Mouse (Mus musculus) bone marrow, adult 2 months (tissue): ENCODE results near the gene Phf21b. TPM values are rescaled to one million over a fixed set of nuclear protein-coding genes. Genes with fewer than 3 reads are reported as not detected.
A peak's percentile ranks its signal among the peaks of the same experiment; 100 is the strongest.
"Not testable (repeated sequence)": the region's sequence is repeated elsewhere in the genome, so short reads cannot be mapped to it uniquely, and the experiment has no call there.

Source experiments
- H3K27ac ChIP-seq: fragments of 200-500 bp; 2 replicates; pipeline ENCODE4 v1.5.1; 2012; ENCODE audit warnings: low read depth, mild to moderate bottlenecking, control low read depth, inconsistent platforms, low read length; ENCODE audit not compliant: control insufficient read depth, poor library complexity, insufficient read depth
- H3K4me1 ChIP-seq: fragments of 200-500 bp; 2 replicates; pipeline ENCODE4 v1.6.1; 2011; ENCODE audit warnings: low read length; ENCODE audit not compliant: control insufficient read depth, insufficient read depth
- H3K4me3 ChIP-seq: fragments of 200-500 bp; replicated peaks from 2 replicates; pipeline ENCODE3; 2011; ENCODE audit warnings: mild to moderate bottlenecking, low read depth, low read length, control low read depth; ENCODE audit not compliant: control insufficient read depth
- CTCF ChIP-seq: fragments of 200-500 bp; IDR thresholded peaks from 2 replicates; pipeline ENCODE4 v1.5.1; 2011; ENCODE audit warnings: low read length, control low read depth; ENCODE audit not compliant: control insufficient read depth, insufficient read depth
- POLR2A ChIP-seq: fragments of 200-500 bp; IDR thresholded peaks from 2 replicates; pipeline ENCODE4 v1.6.1; 2011; ENCODE audit warnings: low read depth, mild to moderate bottlenecking, control low read depth, low read length, borderline replicate concordance; ENCODE audit not compliant: control insufficient read depth
- WGBS: fragments of 180-500 bp; shearing (Covaris S2); methylation state at CpG from one replicate; pipeline ENCODE4 v1.1.7; 2018; 5-methylcytosine and 5-hydroxymethylcytosine counted together
- polyA plus RNA-seq: library from polyadenylated mRNA; stranded (reverse); fragments of >200 nt; gene quantifications from 2 replicates; pipeline ENCODE4 v1.2.4, GENCODE M21; 2011; ENCODE audit warnings: low replicate concordance; ENCODE audit not compliant: missing spikeins, insufficient read depth, insufficient read length

Gene Phf21b
- polyA plus RNA-seq, 1 experiment, result 9.5 TPM

DNA sequence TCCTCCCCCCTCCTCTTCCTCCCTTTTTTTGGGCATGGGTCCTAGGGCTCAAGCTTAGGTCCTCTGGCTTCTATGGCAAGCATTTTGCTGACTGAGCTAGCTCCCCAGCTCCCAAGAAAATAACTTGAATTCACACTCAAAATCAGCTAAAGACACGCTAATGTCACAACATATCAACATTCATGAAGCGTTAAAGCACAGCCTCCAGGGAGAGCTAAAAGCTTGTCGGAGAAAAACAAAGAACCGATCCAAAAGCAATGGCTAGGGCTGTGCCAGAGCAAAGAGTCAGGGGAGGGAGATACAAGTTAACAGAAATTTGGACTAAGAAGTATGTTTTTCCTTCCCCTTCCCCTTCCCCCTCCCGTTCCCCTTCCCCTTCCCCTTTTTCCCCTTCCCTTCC, 77.3 kb downstream of the Phf21b start:
- WGBS, result 51% methylated on average over 5 of the region's 5 CpGs
- H3K4me3 ChIP-seq, result no peak overlapping the region

DNA sequence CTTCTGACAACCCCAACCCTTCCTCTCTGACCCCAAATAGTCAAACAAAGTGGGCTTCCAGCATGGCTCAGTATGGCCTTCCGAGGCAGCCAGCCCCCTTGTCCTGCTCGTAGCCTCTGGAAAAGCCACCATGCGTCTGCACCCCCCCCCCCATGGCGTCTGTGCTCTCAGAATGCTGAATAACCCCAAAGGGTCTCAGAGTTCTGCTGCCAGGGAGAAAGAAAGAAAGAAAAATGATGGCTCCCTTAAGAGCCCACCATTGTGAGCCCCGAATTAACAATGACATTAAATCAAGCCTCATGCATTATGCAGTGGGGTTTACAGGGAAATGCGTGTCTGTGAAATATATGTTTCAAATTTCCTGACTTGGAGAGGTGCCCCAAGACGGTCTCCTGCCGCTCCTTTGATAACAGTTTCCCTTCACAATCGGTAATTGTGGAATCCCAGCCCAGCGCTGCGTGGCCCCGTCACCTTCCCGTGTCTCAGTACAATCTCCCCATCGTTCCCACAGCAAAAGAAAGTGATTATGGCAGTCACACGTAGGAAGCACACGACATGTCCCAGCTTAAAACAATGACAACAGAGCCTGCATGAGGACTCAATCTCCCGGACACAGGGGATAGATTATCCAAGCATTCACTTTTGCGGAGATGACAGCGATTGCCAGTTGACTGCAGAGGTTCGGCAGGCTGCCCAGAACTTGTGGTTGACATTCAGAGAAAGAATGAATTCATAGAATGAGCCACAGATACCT, 80.3 kb downstream of the Phf21b start:
- no peak overlapping the region for H3K27ac ChIP-seq
- H3K4me3 ChIP-seq, result no peak overlapping the region
- TF ChIP-seq POLR2A (no peak), CTCF (no peak)
- WGBS, result 74% methylated on average over 20 of the region's 20 CpGs
- no peaks in the 10 kb centered on the region for H3K4me1 ChIP-seq

More for the DNA sequence above, 77.3 kb downstream of the Phf21b start:
- no peak overlapping the region for H3K27ac ChIP-seq
- no peak for TF ChIP-seq POLR2A
- H3K4me1 ChIP-seq, result no peaks in the 10 kb centered on the region

- no peaks in the 10 kb centered on the region for H3K4me1 ChIP-seq
- TF ChIP-seq CTCF (0 out of 2 replicates have a peak, but pooled peaks have one; percentile 8), POLR2A (no peak)
- 66% methylated on average over 21 of the region's 21 CpGs for WGBS
- no peak overlapping the region for H3K27ac ChIP-seq
- H3K4me3 ChIP-seq, result no peak overlapping the region
These were observed 83.4 kb downstream of the Phf21b start for GRCm38 (mm10) chr15:84772191-84773111.

- Histone ChIP-seq H3K27ac (no peak overlapping the region), H3K4me1 (no peaks in the 10 kb centered on the region), H3K4me3 (no peak overlapping the region)
- 84% methylated on average over 11 of the region's 11 CpGs for WGBS
- TF ChIP-seq POLR2A, result no peak
- no peak for TF ChIP-seq CTCF
These were observed 86.1 kb downstream of the Phf21b start for GRCm38 (mm10) chr15:84769641-84770341.

DNA sequence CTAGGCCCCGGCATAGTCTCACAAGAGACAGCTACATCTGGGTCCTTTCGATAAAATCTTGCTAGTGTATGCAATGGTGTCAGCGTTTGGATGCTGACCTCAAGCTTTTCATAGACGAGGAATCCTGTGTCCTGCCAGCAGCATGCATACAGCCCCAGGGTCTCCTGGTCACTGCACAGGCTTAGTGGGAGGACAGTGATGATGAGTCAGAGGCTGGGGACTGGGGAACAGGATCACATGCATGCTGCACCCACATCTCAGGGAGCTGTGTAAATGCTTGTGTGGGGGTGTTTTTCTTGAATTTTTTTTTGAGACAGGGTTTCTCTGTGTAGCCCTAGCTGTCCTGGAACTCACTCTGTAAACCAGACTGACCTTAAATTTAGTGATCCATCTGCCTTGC, 87.3 kb downstream of the Phf21b start:
- H3K4me1 ChIP-seq, H3K27ac ChIP-seq, H3K4me3 ChIP-seq: not testable (repeated sequence)
- 84% methylated on average over 4 of the region's 4 CpGs for WGBS

DNA sequence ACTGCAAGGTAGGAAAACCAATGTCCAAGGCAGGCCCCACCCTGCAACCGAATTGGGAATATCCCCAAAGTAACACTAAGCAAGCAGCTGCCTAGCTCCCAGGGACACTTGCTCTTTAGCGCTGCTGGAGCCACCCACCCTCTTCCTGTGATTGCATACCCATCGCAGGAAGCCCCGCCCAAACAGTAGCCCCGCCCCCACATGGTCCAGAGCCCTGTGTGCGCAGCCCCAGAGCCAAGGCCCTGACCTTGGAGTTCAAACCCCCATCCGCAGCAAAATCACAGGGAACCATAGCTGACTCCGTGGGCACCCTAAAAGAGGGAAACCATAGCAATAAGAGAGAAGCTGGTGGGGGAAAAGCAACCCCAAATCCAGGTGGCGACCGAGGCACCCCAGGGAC, 89.2 kb downstream of the Phf21b start:
- no peak for TF ChIP-seq CTCF
- no peak for TF ChIP-seq POLR2A
- Histone ChIP-seq H3K4me3 (no peak overlapping the region), H3K4me1 (no peaks in the 10 kb centered on the region), H3K27ac (no peak overlapping the region)
- WGBS, result 51% methylated on average over 10 of the region's 10 CpGs

DNA sequence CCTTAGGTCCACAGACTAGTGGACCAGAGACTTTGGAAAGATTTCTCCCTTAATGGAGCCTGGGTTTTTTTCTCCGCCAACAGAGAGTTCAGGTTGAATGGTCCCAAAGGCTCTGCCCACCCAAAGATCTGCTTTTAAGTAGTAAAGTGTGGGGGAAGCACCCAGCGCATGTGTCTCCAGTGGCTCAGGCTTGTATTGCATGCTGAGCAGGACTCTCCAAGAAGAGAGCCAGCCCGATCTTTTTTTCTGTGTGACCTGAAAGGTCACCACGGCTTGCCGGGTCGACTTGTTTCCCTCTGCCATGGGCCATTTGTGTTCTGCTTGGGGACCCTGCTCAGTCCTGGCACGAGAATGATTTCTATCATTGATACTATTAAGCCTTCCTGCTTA, 92.4 kb downstream of the Phf21b start:
- Histone ChIP-seq H3K27ac (no peak overlapping the region), H3K4me3 (no peak overlapping the region), H3K4me1 (no peaks in the 10 kb centered on the region)
- TF ChIP-seq POLR2A (no peak), CTCF (no peak)
- 62% methylated on average over 7 of the region's 7 CpGs for WGBS
